ENCODE assay signal across 17 mouse cellular contexts in the genomic region with DNA sequence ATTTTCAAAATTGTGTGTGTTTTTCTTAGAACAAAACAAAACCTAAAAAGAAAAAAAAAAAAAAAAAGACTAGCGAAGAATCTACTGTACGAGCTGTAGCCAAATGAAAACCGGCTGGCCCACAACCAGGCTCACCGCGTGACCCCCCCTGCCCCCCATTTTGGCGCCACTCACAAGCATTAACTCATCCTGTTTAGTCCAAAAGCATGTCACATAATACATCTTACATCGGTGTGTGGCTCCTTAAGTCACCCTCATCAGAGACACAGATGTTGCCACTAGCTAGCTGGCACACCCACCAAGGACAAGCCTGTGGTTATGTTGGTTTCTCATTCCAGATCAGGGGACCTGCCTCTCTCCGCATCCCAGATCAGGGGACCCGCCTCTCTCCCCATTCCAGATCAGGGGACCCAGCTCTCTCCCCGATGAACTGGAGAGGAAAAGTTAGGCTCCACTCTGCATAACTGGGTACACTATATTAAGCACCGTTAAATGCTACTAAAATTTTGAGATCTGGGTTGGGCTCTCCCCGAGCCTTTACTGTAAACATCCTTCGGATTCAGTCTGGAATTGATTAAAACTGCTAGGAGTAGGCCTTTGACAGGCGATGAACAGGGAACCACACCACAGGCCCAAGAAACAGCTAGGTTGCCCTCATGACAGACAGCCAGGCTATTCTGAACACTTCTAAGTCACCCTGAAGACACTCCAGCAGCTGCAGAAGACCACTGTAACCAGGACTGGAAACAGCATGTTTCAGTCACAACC. TPM values are rescaled to one million over a fixed set of nuclear protein-coding genes. Genes with fewer than 3 reads are reported as not detected.
DNase-seq lines count a peak whose midpoint lies in the region; ATAC-seq and TF ChIP-seq lines count a peak whose summit lies in the region.
"Had no signal": no experiment of that assay in that cellular context is flagged by ENCODE, and none has a peak within 500 bp of the region (broad histone marks: within the 10 kb centered on the region; RNA-seq: fewer than 3 reads in every experiment).

No protein-coding gene starts in this region.

- H3K27ac ChIP-seq in limb, embryonic 12.5 days, result peak overlapping the region; percentile 59
- no peak overlapping the region for H3K27ac ChIP-seq in limb, embryonic 10.5 days
- 0 out of 2 replicates have a peak overlapping the region, but pooled peaks have one; percentile 9 for H3K27ac ChIP-seq in CH12.LX (ENCODE audit: insufficient read depth, low read depth)
- peak overlapping the region; percentile 16; the same call in 1 of the 2 replicates for H3K27ac ChIP-seq in embryonic fibroblast, embryonic 13.5 days (ENCODE audit: insufficient read depth, low read length)
- H3K27ac ChIP-seq: forebrain, embryonic 13.5 days; hindbrain, embryonic 14.5 days; lung, embryonic 15.5 days; stomach, embryonic 15.5 days had no signal

- TF ChIP-seq CTCF in CH12.LX (conservative IDR thresholded peaks at IDR 0.05 in 1 of 2, IDR thresholded peaks at IDR 0.05 in 1 of 2; ENCODE audit: low read depth in 2 of 2, low read length in 2 of 2), result no peak
- no peak for TF ChIP-seq CTCF in embryonic fibroblast, embryonic 13.5 days (IDR thresholded peaks at IDR 0.05; ENCODE audit: borderline replicate concordance, insufficient read depth, low read length)

- no peak for ATAC-seq in limb, embryonic 12.5 days (ENCODE audit: insufficient number of reproducible peaks, insufficient read depth, low FRiP score, low TSS enrichment, low read depth)
- ATAC-seq: forebrain, embryonic 13.5 days; intestine, postnatal 0 days had no signal

- TF ChIP-seq RAD21 in CH12.LX (IDR thresholded peaks at IDR 0.05; ENCODE audit: low read depth, low read length), result no peak

- H3K4me2 ChIP-seq in limb, embryonic 12.5 days, result no peak overlapping the region
- peak overlapping the region; percentile 19; the same call in 1 of the 2 replicates for H3K4me2 ChIP-seq in CH12.LX (ENCODE audit: insufficient read depth, low read depth, poor library complexity, severe bottlenecking)
- H3K4me2 ChIP-seq: forebrain, embryonic 13.5 days; hindbrain, embryonic 14.5 days; lung, embryonic 15.5 days; stomach, embryonic 15.5 days had no signal

- in situ Hi-C loops in CH12.LX (cut with MboI; ENCODE audit: low pct_ligation_motif_present, low pct_unique_long_range_greater_than_20kb, low sequenced_read_pairs), result no loop called here

- no peak for TF ChIP-seq EP300 in CH12.LX (IDR thresholded peaks at IDR 0.05; ENCODE audit: low read length)

- no peaks in the 10 kb centered on the region for H3K9me3 ChIP-seq in limb, embryonic 12.5 days
- H3K9me3 ChIP-seq in limb, embryonic 10.5 days (replicated peaks), result no peaks in the 10 kb centered on the region
- H3K9me3 ChIP-seq in CH12.LX (replicated peaks; ENCODE audit: low read length), result no peaks in the 10 kb centered on the region
- H3K9me3 ChIP-seq: forebrain, embryonic 13.5 days; lung, embryonic 15.5 days; megakaryocyte, embryonic 14.5 days; stomach, embryonic 15.5 days had no signal

- H3K36me3 ChIP-seq in limb, embryonic 12.5 days, result no peaks in the 10 kb centered on the region
- no peaks in the 10 kb centered on the region for H3K36me3 ChIP-seq in limb, embryonic 10.5 days
- peaks cover 0 to 31% of the 10 kb centered on the region in 2 experiments for H3K36me3 ChIP-seq in CH12.LX (replicated peaks in 1 of 2; ENCODE audit: control insufficient read depth in 1 of 2, insufficient read depth in 1 of 2, low read length in 1 of 2)
- H3K36me3 ChIP-seq: lung, embryonic 15.5 days; stomach, embryonic 15.5 days had no signal

- no peak overlapping the region for H3K4me3 ChIP-seq in limb, embryonic 12.5 days (replicated peaks)
- H3K4me3 ChIP-seq in limb, embryonic 10.5 days, result no peak overlapping the region
- H3K4me3 ChIP-seq in CH12.LX (replicated peaks in 1 of 3; ENCODE audit: low read depth in 2 of 3, low read length in 2 of 3, poor library complexity in 1 of 3), result no peak overlapping the region
- no peak overlapping the region for H3K4me3 ChIP-seq in embryonic fibroblast, embryonic 13.5 days (ENCODE audit: insufficient read depth, low read length)
- H3K4me3 ChIP-seq: forebrain, embryonic 13.5 days; lung, embryonic 15.5 days; stomach, embryonic 15.5 days had no signal

- dilution Hi-C loops in CH12.LX (cut with MboI; ENCODE audit: extremely low pct_ligation_motif_present, extremely low pct_unique_long_range_greater_than_20kb, low sequenced_read_pairs), result no loop called here

- no peaks in the 10 kb centered on the region for H3K27me3 ChIP-seq in limb, embryonic 12.5 days
- H3K27me3 ChIP-seq in limb, embryonic 10.5 days (ENCODE audit: low read depth, poor library complexity, severe bottlenecking), result no peaks in the 10 kb centered on the region
- no peaks in the 10 kb centered on the region for H3K27me3 ChIP-seq in CH12.LX (replicated peaks)
- H3K27me3 ChIP-seq: forebrain, embryonic 13.5 days; lung, embryonic 15.5 days; megakaryocyte, embryonic 14.5 days; stomach, embryonic 15.5 days had no signal

- DNase-seq in limb, embryonic 10.5 days (ENCODE audit: low spot score), result no peak
- DNase-seq in 3T3-L1 (ENCODE audit: low read depth, low spot score) (peak; percentile 22), CH12.LX (ENCODE audit: extremely low read depth) (no peak)
- DNase-seq in B cell, adult 2 months, result no peak
- DNase-seq in spleen, postnatal 4 days (ENCODE audit: low spot score in 2 of 2), result no peak
- DNase-seq: cerebellum, adult 11 months; cerebellum, postnatal 36 days; gastrocnemius, postnatal 36 days; kidney, postnatal 10 days had no signal

- no peak overlapping the region for H3K9ac ChIP-seq in limb, embryonic 12.5 days (replicated peaks)
- H3K9ac ChIP-seq in CH12.LX (ENCODE audit: insufficient read depth, low read depth), result peak overlapping the region; percentile 12; the same call in 1 of the 2 replicates
- H3K9ac ChIP-seq: forebrain, embryonic 13.5 days; hindbrain, embryonic 14.5 days; lung, embryonic 15.5 days; stomach, embryonic 15.5 days had no signal

- H3K4me1 ChIP-seq in limb, embryonic 12.5 days (replicated peaks), result peaks cover 58% of the 10 kb centered on the region
- peaks cover 60% of the 10 kb centered on the region for H3K4me1 ChIP-seq in limb, embryonic 10.5 days
- H3K4me1 ChIP-seq in CH12.LX (ENCODE audit: control insufficient read depth in 1 of 2, insufficient read depth in 2 of 2), result peaks cover 71 to 95% of the 10 kb centered on the region in 2 experiments
- H3K4me1 ChIP-seq in embryonic fibroblast, embryonic 13.5 days (ENCODE audit: control insufficient read depth, insufficient read depth, low read length), result no peaks in the 10 kb centered on the region

- TF ChIP-seq POLR2A in CH12.LX (IDR thresholded peaks at IDR 0.05; ENCODE audit: low read depth, low read length), result no peak
- no peak for TF ChIP-seq POLR2A in embryonic fibroblast, embryonic 13.5 days (IDR thresholded peaks at IDR 0.05; ENCODE audit: low read depth, low read length)

- 63% methylated on average over 14 of the region's 14 CpGs for WGBS in limb, embryonic 12.5 days
- WGBS in limb, embryonic 10.5 days, result 72% methylated on average over 14 of the region's 14 CpGs

- H3K79me2 ChIP-seq in CH12.LX (replicated peaks; ENCODE audit: control insufficient read depth, extremely low read depth, insufficient read depth, poor library complexity, severe bottlenecking), result peaks cover 12% of the 10 kb centered on the region; the same call in 1 of the 2 replicates

TF ChIP-seq in CH12.LX, 34 proteins besides CTCF, POLR2A, EP300 and RAD21:
- no peak for TF ChIP-seq ZNF384 (IDR thresholded peaks at IDR 0.05; ENCODE audit: low read depth, low read length)
TF ChIP-seq in CH12.LX: peak in this region for 0.

RNA-seq across cellular contexts. Expression of gene Sema4d, which starts 43.8 kb away (rescaled TPM):
- 5.4 and 5.8 TPM in 2 replicates for polyA plus RNA-seq in limb, embryonic 12.5 days (2016; fragmentation: Nextera tagmentation; extraction: Ambion mirVana)
- 5.9 and 6.0 TPM in 2 replicates for polyA plus RNA-seq in limb, embryonic 10.5 days (2016; fragmentation: Nextera tagmentation; extraction: Ambion mirVana)
- total RNA-seq in CH12.LX (2012; rRNA removed) (16.7 and 17.8 TPM in 2 replicates), CH12.LX (2014; rRNA removed) (9.8 and 12.8 TPM in 2 replicates)
- polyA plus RNA-seq in CH12.LX (2012; ENCODE audit: insufficient read length, low read depth), result 57.6 and 67.1 TPM in 2 replicates
- polyA plus RNA-seq in embryonic fibroblast, embryonic 13.5 days (2011; ENCODE audit: insufficient read length, low read depth, missing spikeins), result 0.77 and 3.1 TPM in 2 replicates
